Mouse (Mus musculus): ENCODE results near the gene Fem1b. TPM values are rescaled to one million over a fixed set of nuclear protein-coding genes. Genes with fewer than 3 reads are reported as not detected.

Gene Fem1b
- polyA plus RNA-seq, 1 experiment from 2014 or later, result 8.4 TPM

DNA sequence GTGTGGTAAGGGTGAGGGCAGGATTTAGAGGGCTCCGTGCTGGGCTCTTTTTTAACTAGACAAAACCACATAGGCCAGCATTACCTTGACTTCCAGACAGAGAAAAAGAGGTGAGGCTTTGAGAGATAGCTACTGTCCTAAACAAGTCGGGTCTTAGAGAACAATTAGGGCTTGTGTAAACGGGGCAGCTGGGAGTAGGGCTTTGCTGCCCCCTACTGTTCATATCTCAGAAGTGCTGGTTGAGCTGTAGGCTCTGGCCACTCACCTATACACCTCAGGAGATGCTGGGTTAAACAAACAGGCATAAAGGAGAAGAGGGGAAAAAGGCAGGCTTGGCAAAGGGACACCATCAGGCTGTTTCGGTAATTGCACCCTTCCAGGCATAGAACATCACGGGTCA, 34.3 kb downstream of the Fem1b start:
- Histone ChIP-seq H3K36me3 (replicated peaks) (no peaks in the 10 kb centered on the region), H3K4me1 (replicated peaks) (no peaks in the 10 kb centered on the region), H3K4me3 (replicated peaks) (no peak overlapping the region), H3K27ac (replicated peaks) (no peak overlapping the region), H3K4me2 (no peak overlapping the region), H3K9ac (no peak overlapping the region), H3K9me3 (replicated peaks) (no peaks in the 10 kb centered on the region), H3K27me3 (no peaks in the 10 kb centered on the region)
- 3% methylated on average over 5 of the region's 5 CpGs for WGBS (ENCODE audit: insufficient replicate concordance)
- ATAC-seq (ENCODE audit: insufficient read depth), result no peak

- ATAC-seq (ENCODE audit: insufficient read depth), result no peak
- Histone ChIP-seq H3K27me3 (no peaks in the 10 kb centered on the region), H3K27ac (replicated peaks) (no peak overlapping the region), H3K9ac (no peak overlapping the region), H3K4me2 (no peak overlapping the region), H3K4me3 (replicated peaks) (no peak overlapping the region), H3K4me1 (replicated peaks) (no peaks in the 10 kb centered on the region), H3K36me3 (replicated peaks) (no peaks in the 10 kb centered on the region), H3K9me3 (replicated peaks) (no peaks in the 10 kb centered on the region)
- 39% methylated on average over 4 of the region's 4 CpGs for WGBS (ENCODE audit: insufficient replicate concordance)
Measured at GRCm38 (mm10) chr9:62775464-62775863, 36.3 kb downstream of the Fem1b start.

- H3K4me1 ChIP-seq (replicated peaks), result no peaks in the 10 kb centered on the region
- H3K9me3 ChIP-seq (replicated peaks), result no peaks in the 10 kb centered on the region
- no peak overlapping the region for H3K4me3 ChIP-seq (replicated peaks)
- no peak overlapping the region for H3K9ac ChIP-seq
- no peak for ATAC-seq (ENCODE audit: insufficient read depth)
- WGBS (ENCODE audit: insufficient replicate concordance), result 67% methylated on average over 8 of the region's 8 CpGs
- H3K27ac ChIP-seq (replicated peaks), result no peak overlapping the region
- H3K36me3 ChIP-seq (replicated peaks), result no peaks in the 10 kb centered on the region
- H3K4me2 ChIP-seq, result no peak overlapping the region
- no peaks in the 10 kb centered on the region for H3K27me3 ChIP-seq
Measured at GRCm38 (mm10) chr9:62772746-62773145, 39.0 kb downstream of the Fem1b start.

GRCm38 (mm10) chr9:62768361-62768760, 43.4 kb downstream of the Fem1b start:
- Histone ChIP-seq H3K4me1 (replicated peaks) (no peaks in the 10 kb centered on the region), H3K36me3 (replicated peaks) (no peaks in the 10 kb centered on the region), H3K27ac (replicated peaks) (no peak overlapping the region), H3K9me3 (replicated peaks) (no peaks in the 10 kb centered on the region), H3K9ac (no peak overlapping the region), H3K27me3 (no peaks in the 10 kb centered on the region; the same call in 1 of the 2 replicates), H3K4me3 (replicated peaks) (no peak overlapping the region), H3K4me2 (no peak overlapping the region)
- 58% methylated on average over 5 of the region's 5 CpGs for WGBS (ENCODE audit: insufficient replicate concordance)
- no peak for ATAC-seq (ENCODE audit: insufficient read depth)

DNA sequence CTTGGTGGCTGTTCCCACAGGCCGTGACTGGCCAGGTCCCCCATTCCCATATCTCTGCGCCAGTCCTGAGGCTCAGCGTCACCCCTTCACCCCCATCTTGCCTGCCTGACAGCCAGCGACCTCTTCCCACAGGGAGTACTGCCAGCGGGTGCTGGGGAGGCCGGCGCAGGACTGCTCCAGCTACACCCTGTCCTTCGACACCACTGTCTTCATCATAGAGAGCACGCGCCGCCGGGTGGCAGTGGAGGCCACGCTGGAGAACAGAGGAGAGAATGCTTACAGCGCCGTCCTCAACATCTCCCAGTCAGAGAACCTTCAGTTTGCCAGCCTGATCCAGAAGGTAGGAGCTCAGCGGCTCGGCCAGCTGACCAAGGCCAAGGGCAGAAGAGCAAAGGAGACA, 44.3 kb downstream of the Fem1b start:
- Histone ChIP-seq H3K9me3 (replicated peaks) (no peaks in the 10 kb centered on the region), H3K4me3 (replicated peaks) (no peak overlapping the region), H3K4me1 (replicated peaks) (no peaks in the 10 kb centered on the region), H3K36me3 (replicated peaks) (no peaks in the 10 kb centered on the region), H3K4me2 (no peak overlapping the region), H3K9ac (no peak overlapping the region), H3K27me3 (no peaks in the 10 kb centered on the region; the same call in 1 of the 2 replicates), H3K27ac (replicated peaks) (no peak overlapping the region)
- ATAC-seq (ENCODE audit: insufficient read depth), result no peak
- WGBS (ENCODE audit: insufficient replicate concordance), result 64% methylated on average over 17 of the region's 17 CpGs

GRCm38 (mm10) chr9:62765346-62765745, 46.4 kb downstream of the Fem1b start:
- no peak overlapping the region for H3K27ac ChIP-seq (replicated peaks)
- ATAC-seq (ENCODE audit: insufficient read depth), result no peak
- H3K4me3 ChIP-seq (replicated peaks), result no peak overlapping the region
- no peak overlapping the region for H3K9ac ChIP-seq
- H3K36me3 ChIP-seq (replicated peaks), result no peaks in the 10 kb centered on the region
- no peaks in the 10 kb centered on the region for H3K4me1 ChIP-seq (replicated peaks)
- no peaks in the 10 kb centered on the region for H3K9me3 ChIP-seq (replicated peaks)
- WGBS (ENCODE audit: insufficient replicate concordance), result 49% methylated on average over 4 of the region's 4 CpGs
- H3K4me2 ChIP-seq, result no peak overlapping the region
- no peaks in the 10 kb centered on the region; the same call in 1 of the 2 replicates for H3K27me3 ChIP-seq

DNA sequence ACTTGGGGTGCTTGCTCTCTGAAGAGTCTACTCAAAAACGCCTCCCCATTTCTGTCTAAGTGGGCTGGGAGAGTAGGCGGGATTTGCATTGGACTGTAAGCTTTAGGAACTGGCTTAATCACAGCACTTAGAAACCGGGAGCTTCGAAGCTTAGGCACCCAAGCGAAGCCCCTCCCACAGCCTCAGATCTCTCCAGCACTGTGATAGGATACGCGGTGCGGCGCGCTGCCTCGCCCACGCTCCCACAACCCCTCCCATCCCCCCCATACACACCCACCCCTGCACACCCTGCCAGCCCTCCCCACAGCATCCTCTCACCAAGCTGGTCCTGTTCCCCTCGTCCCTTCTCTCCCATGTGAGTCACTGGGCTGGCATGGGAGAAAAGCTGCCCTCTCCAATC, 48.3 kb downstream of the Fem1b start:
- H3K4me3 ChIP-seq (replicated peaks), result no peak overlapping the region
- H3K4me1 ChIP-seq (replicated peaks), result no peaks in the 10 kb centered on the region
- H3K36me3 ChIP-seq (replicated peaks), result no peaks in the 10 kb centered on the region
- H3K9ac ChIP-seq, result no peak overlapping the region
- no peak overlapping the region for H3K27ac ChIP-seq (replicated peaks)
- 13% methylated on average over 13 of the region's 13 CpGs for WGBS (ENCODE audit: insufficient replicate concordance)
- H3K4me2 ChIP-seq, result no peak overlapping the region
- no peaks in the 10 kb centered on the region; the same call in 1 of the 2 replicates for H3K27me3 ChIP-seq
- ATAC-seq (ENCODE audit: insufficient read depth), result no peak
- no peaks in the 10 kb centered on the region for H3K9me3 ChIP-seq (replicated peaks)

- no peak overlapping the region for H3K4me2 ChIP-seq
- 46% methylated on average over 3 of the region's 3 CpGs for WGBS (ENCODE audit: insufficient replicate concordance)
- no peaks in the 10 kb centered on the region for H3K36me3 ChIP-seq (replicated peaks)
- no peak overlapping the region for H3K27ac ChIP-seq (replicated peaks)
- no peak overlapping the region for H3K9ac ChIP-seq
- H3K4me3 ChIP-seq (replicated peaks), result no peak overlapping the region
- no peaks in the 10 kb centered on the region for H3K9me3 ChIP-seq (replicated peaks)
- H3K4me1 ChIP-seq (replicated peaks), result no peaks in the 10 kb centered on the region
- ATAC-seq (ENCODE audit: insufficient read depth), result no peak
- no peaks in the 10 kb centered on the region for H3K27me3 ChIP-seq
Measured at GRCm38 (mm10) chr9:62759601-62760000, 52.1 kb downstream of the Fem1b start.

GRCm38 (mm10) chr9:62758288-62758687, 53.4 kb downstream of the Fem1b start:
- H3K27ac ChIP-seq (replicated peaks), result no peak overlapping the region
- no peaks in the 10 kb centered on the region for H3K27me3 ChIP-seq
- WGBS (ENCODE audit: insufficient replicate concordance), result 80% methylated on average over 4 of the region's 4 CpGs
- H3K36me3 ChIP-seq (replicated peaks), result no peaks in the 10 kb centered on the region
- no peaks in the 10 kb centered on the region for H3K9me3 ChIP-seq (replicated peaks)
- H3K4me1 ChIP-seq (replicated peaks), result no peaks in the 10 kb centered on the region
- no peak for ATAC-seq (ENCODE audit: insufficient read depth)
- H3K4me2 ChIP-seq, result no peak overlapping the region
- H3K4me3 ChIP-seq (replicated peaks), result no peak overlapping the region
- H3K9ac ChIP-seq, result no peak overlapping the region

DNA sequence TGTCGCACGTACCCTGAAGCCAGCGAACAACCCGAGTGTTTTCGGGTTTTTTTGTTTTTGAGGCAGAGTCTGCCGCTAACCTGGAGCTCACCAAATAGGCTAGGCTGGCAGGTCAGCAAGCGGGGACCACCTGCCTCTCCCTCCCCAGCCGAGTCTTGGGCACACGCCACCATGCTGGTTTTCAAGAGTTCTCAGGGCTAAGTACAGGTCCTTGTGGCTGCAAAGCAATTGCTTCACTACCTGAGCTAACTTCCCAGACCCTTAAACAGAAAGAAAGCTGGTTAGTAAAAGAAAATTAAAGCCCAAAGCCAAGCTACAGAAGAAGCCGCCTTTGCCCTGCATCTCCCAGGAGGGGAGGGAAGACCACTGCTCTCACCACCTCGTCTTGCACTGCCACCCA, 61.4 kb downstream of the Fem1b start:
- no peak overlapping the region for H3K27ac ChIP-seq (replicated peaks)
- no peak overlapping the region for H3K9ac ChIP-seq
- no peaks in the 10 kb centered on the region for H3K36me3 ChIP-seq (replicated peaks)
- no peak overlapping the region for H3K4me2 ChIP-seq
- no peak overlapping the region for H3K4me3 ChIP-seq (replicated peaks)
- no peaks in the 10 kb centered on the region for H3K4me1 ChIP-seq (replicated peaks)
- no peaks in the 10 kb centered on the region for H3K27me3 ChIP-seq
- WGBS (ENCODE audit: insufficient replicate concordance), result 72% methylated on average over 11 of the region's 11 CpGs
- ATAC-seq (ENCODE audit: insufficient read depth), result no peak
- H3K9me3 ChIP-seq (replicated peaks), result no peaks in the 10 kb centered on the region

DNA sequence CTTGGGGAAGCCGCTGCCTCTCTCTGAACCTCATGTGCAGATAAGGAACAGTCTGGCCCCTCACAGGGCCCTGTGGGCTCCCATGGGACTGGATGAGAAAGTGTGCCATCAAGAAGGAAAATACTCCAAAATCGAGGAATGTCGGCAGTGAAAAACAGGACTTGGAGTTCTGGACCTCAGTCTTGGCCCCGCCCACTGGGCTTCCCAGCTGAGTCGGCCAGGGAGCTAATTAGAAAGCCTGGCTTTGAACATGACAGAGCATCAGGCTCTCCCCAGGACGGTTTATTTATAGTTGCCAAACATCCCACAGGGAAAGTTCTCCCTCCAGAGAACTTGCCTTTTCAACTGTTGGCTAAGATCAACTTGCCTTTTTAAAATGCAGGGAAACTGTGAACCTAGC, 62.1 kb downstream of the Fem1b start:
- no peaks in the 10 kb centered on the region for H3K27me3 ChIP-seq
- H3K4me2 ChIP-seq, result no peak overlapping the region
- ATAC-seq (ENCODE audit: insufficient read depth), result no peak
- H3K9me3 ChIP-seq (replicated peaks), result no peaks in the 10 kb centered on the region
- no peak overlapping the region for H3K9ac ChIP-seq
- H3K4me1 ChIP-seq (replicated peaks), result no peaks in the 10 kb centered on the region
- no peak overlapping the region for H3K4me3 ChIP-seq (replicated peaks)
- 59% methylated on average over 6 of the region's 6 CpGs for WGBS (ENCODE audit: insufficient replicate concordance)
- H3K36me3 ChIP-seq (replicated peaks), result no peaks in the 10 kb centered on the region
- no peak overlapping the region for H3K27ac ChIP-seq (replicated peaks)

- no peaks in the 10 kb centered on the region for H3K9me3 ChIP-seq (replicated peaks)
- no peak overlapping the region for H3K9ac ChIP-seq
- no peaks in the 10 kb centered on the region for H3K27me3 ChIP-seq
- no peak overlapping the region for H3K4me2 ChIP-seq
- H3K4me1 ChIP-seq (replicated peaks), result no peaks in the 10 kb centered on the region
- H3K4me3 ChIP-seq (replicated peaks), result no peak overlapping the region
- no peaks in the 10 kb centered on the region for H3K36me3 ChIP-seq (replicated peaks)
- H3K27ac ChIP-seq (replicated peaks), result no peak overlapping the region
- 68% methylated on average over 6 of the region's 6 CpGs for WGBS (ENCODE audit: insufficient replicate concordance)
- ATAC-seq (ENCODE audit: insufficient read depth), result no peak
Measured at GRCm38 (mm10) chr9:62746646-62747045, 65.1 kb downstream of the Fem1b start.

Measured in liver, embryonic 15.5 days (tissue).